Mouse (Mus musculus) gastrocnemius, adult 18-20 months (tissue): ENCODE measurements around the gene Wwp2. TPM values are rescaled to one million over a fixed set of nuclear protein-coding genes. Genes with fewer than 3 reads are reported as not detected.
"Not testable (repeated sequence)": the region's sequence is repeated elsewhere in the genome, so short reads cannot be mapped to it uniquely, and the experiment has no call there.

Experiments used
- DNase-seq: peaks from one replicate; pipeline ENCODE4 v3.0.0; 2021; ENCODE audit warnings: low spot score
- total RNA-seq, 2 experiments: library from RNA; stranded (reverse); gene quantifications; 2 replicates each; pipeline ENCODE4 v1.2.3; 2021

Wwp2 gene
- total RNA-seq, 2 experiments from 2014 or later: 13.8 to 14.2 TPM

DNA sequence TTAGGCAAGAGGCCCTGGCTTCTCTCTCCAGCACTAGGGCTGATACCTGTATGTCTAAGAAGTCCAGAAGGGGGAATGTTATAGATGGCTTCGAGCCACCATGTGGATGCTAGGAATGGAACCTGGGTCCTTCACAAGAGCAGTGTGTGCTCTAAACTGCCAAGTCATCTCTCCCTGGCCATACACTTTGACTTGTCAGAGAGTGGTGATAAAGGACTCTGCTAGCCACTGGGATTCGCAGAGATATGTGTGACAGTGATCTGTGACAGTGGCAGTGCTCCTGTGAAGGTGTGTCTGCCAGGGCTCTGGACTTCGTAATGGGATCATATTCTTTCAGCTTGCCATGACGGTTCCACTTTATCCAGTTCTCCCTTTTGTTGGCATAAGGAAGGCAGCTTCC is 37.2 kb downstream of the Wwp2 start:
- no peak for DNase-seq

DNA sequence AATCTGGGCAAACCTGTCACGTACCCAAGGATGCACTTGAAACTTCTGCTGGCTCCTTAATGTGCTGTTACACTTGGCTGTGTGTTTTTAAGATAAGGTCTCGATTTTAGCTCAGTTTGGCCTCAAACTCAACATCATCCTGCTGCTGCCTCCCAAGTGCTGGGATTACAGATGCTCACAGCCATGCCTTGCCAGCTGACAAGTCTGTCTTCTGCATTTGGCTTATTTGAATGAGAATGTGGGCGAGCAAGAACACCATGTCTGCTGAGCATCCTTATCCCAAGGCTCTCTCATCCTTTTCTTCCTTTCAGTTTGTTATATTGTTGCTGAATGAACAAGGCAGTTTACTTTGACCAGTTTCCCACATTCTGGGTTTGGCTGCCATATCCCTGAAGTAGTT is 39.4 kb downstream of the Wwp2 start:
- DNase-seq: no peak

DNA sequence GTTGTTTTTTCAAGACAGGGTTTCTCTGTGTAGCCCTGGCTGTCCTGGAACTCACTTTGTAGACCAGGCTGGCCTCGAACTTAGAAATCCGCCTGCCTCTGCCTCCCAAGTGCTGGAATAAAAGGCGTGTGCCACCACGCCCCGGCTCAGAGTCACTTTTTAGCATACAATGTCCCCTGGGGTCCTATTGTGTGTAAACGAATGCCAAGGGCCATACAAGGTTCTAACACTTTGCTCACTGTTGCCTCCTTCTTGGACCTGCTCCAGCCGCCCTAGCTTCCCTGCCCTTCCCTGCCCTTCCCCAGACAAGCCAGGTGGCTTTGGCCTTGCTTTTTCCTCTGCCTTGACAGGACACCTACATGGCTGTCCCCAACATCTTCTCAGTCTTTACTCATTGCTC is 40.6 kb downstream of the Wwp2 start:
- DNase-seq: not testable (repeated sequence)

DNA sequence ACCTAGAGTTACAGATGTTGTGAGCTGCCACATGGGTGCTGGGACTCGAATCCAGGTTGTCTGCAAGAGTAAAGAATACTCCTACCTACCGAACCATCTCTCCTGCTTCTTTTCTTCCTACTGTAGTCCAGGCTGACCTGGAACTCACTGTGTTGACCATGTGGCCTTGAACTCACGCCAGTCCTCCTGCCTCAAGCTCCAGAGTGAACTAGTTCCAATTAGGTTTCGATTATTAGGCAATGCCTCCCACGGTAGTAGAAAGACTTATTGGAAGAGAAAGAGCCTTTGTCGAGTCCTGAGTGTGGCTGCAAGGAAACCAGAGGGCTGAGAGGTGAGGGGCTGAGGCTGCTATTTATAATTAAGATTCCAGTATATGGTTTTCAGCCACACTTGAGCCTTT is 42.6 kb downstream of the Wwp2 start:
- no peak for DNase-seq

DNA sequence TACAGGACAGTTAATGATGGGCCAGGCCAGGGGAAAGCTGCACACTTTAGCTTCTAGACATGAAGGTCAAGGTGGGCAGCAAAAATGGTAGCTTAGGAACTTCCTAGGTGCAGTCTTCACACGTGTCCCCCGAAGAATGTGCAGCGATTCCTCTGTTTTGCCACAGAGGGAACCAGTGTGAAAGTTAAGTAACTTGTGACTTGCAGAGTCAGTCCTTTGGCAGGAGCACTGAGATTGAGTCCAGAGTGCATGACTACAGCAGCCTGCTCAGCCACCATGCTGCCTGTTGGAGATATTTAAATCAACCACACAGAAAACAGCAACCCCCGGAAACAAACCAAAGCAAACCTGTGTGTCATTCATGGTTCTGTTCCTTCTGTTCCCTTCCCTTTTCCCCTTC is 44.3 kb downstream of the Wwp2 start:
- no peak for DNase-seq

DNA sequence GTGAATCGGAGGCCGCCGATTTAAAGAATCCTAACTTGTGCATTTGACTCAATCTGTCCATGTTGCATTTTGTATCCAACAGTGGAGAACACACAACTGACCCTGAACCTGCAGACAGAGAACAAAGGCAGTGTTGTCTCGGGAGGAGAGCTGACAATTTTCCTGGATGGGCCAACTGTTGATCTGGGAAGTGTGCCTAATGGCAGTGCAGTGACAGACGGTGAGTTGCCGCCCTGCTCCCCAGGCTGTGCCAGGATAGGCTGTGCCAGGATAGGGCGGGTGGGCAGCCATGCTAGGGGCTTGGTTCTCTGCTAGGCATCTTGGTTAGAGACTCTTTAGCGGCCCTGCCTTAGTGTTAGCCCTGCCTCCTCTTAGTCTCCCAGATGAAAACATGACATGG is 47.1 kb downstream of the Wwp2 start:
- no peak for DNase-seq

DNA sequence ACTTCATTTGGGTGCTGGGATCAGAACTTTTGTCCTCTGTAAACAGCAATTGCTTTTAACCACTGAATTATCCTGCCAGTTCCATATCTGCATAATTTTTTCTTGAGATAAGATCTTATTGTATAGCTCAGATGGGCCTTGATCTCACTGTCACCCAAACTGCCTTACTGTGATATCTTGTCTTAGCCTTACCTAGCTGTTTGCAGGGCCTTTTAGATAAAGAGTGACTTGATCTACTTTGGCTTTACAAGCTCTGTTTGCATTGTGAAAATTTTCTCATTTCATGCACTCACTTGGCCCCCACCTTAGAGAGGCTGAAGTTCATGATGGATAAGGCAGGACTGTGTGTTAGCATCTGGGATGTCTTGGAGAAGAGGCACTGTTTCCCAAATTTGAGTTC is 48.8 kb downstream of the Wwp2 start:
- DNase-seq: no peak

DNA sequence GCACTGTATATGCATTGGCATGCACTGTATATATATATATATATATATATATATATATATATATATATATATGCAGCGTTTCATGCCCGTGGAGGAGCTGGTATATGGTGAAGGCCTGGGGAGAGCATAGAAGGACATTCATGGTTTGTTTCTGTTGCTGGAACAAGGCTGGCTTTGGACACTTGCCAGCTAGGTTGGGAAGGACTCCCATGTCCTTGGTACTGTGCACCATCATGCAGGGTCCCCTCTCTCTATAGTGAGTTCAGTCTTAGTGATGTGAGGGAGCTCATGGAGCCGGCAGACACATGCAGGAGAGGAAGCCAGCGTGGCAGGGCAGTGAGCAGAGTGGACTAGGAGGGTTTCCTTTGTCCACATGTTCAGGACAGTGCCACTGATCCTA is 52.4 kb downstream of the Wwp2 start:
- no peak for DNase-seq

DNA sequence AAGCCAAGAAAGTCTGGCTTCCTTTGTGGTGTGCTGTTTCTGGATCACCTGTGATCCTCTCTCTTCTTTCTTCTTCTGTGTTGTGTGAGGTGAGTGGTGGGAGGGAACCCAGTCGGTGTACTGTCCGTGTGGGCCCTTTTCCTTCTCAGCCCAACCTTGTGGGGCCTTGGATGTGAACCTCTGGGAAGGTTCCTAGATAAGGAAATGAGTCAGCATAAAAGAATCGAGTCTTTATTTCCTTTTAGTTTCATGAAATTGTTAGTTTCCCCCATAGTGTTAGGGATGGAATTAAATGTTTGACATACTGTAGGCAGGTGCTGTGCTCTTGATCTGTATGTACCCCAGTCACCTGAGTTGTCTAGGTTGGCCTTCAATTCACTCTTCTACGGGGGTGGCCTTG is 52.9 kb downstream of the Wwp2 start:
- DNase-seq: no peak

DNA sequence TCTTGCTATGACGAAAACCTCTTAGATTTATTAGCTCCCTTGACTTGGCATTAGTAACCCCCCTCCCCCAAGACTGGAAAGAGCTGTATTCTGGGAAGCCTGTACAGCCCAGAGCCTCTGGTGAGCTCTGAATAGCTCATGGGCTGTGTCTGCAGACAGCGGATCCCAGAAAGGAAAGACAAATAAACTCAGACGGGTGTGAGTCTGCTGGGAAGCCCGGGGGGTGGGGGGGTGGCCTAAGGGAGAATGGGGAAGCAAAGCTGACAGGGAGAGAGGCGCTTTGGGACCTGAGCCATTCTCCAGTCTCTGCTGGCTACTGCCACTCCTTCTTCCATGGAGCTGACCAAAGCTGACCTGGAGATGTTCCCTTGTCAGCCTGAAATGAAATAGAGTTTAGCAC is 53.8 kb downstream of the Wwp2 start:
- peak; percentile 36 for DNase-seq

DNA sequence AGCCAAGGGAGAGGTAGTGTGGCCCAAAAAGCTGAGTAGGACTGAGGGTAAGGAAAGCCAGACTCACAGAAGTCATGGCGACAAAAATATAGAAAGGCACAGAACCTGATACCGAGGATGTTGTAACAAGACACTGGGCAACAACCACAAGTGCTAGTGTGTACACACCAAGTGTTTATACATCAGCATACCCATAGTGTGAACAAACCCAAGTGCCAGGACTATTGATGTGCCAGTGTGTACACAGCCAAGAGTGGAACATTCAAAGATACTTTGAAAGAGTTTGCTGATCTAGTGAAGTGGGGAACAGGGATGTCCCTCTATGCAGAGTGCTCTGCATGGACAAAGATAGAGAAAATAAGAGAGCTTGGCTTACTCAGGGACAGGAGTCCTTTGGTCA is 54.5 kb downstream of the Wwp2 start:
- DNase-seq: peak; percentile 58

DNA sequence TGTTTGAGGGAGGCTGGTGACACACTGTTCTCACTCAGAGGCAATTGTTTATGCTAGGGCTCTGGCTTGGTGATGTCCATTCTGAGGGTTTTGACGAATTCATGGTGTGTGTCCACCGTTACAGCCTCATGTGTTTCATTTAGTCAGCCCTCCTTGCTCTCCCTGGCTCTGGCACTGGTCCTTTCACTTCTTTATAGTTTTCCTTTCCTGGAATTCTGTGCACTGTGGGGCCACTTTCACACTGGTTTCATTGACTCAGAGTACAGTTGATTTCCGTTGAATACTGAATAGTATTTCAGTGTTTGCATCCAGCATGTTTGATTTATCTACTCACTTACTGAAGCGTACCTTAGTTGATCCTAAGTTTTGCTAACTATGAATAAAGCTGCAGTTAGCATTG is 55.0 kb downstream of the Wwp2 start:
- no peak for DNase-seq

DNA sequence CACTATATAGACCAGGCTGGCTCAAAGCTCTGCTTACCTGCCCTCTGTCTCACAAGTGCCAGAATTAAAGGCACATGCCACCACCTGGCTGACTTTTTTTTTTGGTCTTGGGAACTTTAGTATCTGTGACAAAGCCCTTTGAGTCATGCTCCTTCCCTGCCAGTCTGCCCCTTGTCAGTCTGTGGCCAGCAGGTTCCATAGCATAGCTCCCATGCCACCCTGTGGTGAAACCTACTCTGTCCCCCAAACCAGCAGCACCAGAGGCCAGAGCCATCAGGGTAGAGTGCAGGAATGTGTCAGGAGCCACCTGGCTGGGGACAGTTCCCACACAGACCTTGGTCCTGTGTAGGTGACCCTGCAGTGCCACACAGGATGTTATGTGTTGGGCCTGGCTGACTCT is 55.7 kb downstream of the Wwp2 start:
- DNase-seq: no peak

DNA sequence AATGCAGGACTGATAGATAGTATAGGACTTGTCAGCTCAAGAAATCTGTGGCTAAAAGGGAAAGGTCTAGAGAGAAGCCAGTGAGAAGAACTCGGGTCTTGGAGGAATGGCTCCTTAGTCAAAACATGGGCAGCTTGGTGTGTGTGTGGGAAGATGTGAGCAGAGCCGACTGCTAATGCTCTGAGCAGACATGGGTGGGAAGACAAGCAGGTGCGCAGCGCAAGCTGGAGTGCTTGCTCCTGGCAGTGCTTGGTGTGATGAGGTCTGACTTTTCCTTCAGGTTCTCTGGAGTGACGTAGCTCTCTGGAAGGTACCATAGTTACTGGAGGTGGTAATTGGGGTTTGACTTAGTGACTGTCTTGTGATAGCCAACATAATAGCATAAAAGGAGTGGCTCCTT is 56.6 kb downstream of the Wwp2 start:
- DNase-seq: no peak

DNA sequence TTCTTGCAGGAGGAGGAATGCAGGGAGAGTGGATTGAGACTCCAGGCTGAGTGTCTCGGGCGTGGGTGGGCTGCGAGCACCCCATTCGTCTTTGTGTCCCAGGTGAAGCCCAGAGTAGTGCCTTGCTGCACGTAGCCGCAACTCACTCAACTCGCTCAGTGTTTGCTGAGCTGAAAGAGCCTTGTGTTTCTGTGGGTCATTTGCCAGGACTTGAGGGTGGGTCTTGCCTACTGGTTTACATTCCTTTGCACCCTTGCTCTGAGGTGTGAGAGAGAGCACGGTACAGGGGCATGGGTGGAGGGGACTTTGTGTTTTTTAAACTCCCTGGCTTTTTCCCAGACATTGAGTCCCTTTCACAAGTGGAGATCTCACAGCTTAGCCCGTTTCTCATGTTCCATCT is 59.3 kb downstream of the Wwp2 start:
- no peak for DNase-seq

DNA sequence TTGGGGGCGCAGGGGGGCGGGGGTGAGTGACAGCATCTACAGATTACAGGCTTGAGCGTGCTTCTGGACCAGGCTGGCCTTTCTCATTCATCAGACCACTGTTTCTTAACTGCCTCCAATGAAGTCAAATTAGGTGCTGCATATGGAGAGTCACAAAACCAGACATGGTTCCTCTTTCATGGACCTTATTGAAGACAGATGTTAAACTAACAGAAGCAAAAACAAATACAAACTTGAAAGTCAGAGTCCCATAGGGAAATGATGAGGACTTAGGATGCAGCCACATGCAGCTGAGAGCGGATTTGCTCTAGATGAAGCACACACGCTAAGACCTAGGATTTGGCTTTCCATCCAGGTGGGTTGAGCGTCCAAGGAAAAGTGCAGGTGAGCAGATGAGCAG is 61.5 kb downstream of the Wwp2 start:
- no peak for DNase-seq

DNA sequence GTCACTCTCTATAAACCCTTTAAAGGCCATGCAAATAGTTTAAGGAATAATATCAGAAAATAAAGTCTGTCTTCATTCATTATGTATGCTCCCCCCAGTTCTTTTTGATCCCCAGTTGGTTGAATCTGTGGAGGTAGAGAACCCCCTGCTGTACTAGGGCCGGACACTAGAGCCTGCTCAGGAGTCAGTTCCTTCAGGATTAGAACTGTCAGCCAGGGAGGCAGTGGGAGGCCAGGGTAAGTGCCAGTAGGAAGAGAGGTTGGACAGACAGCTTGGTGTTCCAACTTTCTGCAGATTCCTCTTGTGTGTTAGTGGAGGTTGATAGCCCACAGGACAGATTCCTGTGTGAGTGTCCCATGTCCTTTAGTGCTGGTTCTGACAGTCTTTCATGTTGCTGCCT is 62.2 kb downstream of the Wwp2 start:
- peak; percentile 19 for DNase-seq

DNA sequence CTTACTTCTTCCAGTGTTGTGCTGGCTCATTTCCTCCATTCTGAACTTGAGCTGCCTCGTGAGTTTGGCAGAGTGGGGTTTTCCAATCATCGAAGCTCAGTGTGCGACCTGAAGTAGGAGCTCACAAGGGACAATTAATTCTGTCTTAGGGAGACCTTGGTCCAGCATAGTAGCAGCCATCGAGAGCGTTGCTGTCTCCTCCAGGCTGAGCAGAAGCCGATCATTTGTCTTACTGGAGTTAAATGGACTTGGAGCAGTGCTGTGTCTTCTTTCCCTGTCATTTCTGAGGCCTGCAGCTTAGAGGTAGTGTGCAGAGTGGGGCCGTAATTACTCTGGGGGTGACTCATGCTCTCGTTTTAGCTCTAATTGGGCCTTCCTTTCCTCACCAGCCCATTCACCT is 62.6 kb downstream of the Wwp2 start:
- DNase-seq: peak; percentile 26

DNA sequence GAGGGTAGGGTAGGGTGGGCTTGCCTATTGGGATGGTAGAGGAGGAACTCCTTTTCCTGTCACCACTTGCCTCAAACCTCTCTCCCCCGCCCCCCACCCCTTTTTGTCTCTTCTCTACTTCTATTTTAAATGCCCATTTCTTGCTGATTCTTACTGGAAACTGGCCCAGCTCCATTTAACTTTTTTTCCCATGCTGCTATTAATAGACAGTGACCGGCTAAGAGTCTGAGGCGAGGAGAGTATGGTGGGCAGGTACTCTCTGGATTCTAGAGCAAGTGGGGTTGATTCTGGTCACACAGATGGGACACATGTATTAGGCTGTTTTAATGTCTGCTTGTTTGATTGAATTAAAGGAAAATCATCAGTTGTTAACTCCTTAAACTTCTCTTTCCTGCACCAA is 63.4 kb downstream of the Wwp2 start:
- DNase-seq: no peak

DNA sequence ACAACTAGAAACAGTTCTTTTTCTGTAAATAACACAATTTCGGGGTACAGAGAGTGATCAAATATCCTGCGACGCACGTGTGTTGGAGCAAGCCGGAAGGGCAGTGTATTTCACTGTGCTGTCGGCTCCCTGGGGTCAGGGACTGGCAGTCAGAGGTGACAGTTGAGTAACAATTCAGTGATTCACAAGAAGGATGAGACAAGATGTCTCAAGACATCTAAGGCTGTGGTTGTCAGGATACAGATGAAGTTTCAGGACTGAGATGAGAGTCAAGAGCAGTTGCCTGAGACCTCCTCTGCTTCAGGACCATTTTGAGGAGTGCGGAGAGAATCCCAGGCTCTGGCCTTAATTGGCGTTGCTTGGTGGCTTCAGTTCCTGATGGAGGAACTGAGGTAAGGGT is 66.2 kb downstream of the Wwp2 start:
- no peak for DNase-seq

DNA sequence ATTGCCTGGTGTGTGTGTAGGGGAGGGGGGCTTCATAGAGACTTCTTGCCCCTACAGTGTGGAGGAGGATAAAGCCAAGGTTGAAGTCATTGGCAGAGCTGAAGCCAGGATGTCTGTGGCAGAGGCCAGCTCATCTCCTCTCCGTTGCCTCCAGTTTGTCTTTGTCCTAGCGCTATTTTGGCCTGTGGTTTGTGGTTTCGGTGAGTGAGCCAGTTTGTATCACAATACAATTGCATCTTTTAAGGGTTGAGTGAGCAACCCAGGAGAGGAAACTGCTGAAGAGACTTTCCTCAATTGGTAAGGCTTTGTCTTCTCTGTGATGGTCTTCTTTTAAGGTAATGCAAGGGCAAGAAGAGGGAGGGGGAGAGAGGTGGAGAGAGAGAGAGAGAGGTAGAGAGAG is 66.8 kb downstream of the Wwp2 start:
- DNase-seq: no peak

DNA sequence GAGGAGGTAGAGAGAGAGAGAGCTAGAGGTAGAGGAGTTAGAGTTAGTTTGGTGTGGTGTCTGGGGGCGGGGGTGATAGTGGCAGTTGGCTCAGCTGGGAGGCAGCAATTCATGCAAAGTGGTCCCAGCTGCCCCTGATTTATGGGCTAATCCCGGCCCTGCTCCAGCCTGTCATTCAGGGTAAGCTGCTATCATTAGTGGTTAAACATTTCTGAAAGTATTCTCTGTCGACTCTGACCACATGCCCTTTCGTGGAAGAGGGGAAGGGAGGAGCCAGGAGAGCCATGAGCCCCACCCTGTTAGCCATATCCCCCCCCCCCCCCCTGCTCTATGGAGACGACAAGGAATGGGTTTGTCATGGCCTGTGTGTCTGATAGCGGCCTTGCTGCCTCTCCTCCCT is 67.2 kb downstream of the Wwp2 start:
- DNase-seq: no peak

DNA sequence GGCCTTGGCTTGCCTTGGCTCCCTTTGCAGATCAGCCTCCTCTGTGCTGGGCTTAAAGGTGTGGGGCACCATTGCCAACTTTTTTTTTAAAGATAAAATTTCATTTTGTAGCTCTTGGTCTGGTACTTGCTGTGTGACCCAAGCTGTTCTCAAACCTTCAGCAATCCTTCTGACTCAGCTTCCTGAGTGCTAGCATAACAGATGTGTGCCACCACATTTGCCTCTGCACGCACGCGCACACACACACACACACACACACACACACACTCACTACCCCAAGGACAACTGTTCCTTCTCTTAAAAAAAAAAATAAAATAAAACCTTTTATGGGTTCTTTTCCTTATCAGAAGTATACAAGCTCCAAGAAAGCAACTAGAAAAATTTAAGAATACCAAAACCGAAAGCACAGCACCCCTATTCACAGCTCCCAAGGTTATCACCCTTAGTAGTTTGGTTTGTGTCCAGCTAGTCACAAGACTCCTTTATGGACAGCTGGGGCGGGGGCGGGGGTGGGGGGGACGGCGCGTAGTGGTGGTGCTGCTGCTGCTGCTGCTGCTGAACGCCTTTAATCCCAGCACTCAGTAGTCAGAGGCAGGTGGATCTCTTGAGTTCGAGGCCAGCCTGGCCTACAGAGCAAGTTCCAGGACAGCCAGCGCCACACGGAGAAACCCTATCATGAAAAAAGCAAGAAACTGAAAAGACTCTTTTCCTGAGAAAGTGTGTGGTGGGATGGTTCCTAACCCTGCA is 68.2 kb downstream of the Wwp2 start:
- DNase-seq: no peak

DNA sequence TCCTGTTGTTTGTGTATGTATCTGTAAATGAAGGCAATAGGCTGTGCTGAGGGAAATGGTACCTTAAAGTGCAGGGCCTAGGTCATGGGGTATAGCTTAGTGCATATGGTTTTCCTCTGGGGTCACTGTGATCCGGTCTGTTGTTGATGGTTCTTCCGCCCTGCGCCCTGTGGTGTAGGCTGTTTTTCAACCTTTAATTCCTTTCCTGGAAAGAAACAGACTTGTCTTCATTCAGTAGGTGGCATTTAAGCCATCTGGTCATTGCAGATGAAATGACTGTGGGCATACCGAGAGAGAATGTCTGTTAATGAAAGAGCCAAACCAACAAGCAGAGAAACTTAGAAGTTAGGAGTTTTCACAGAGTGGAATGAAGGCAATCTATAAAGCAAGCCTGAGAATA is 69.1 kb downstream of the Wwp2 start:
- DNase-seq: no peak
